Comparison of ENCODE assay signal across 15 mouse cellular contexts in genomic region chr4:111420031-111420430, GRCm38 (mm10). TPM values are rescaled to one million over a fixed set of nuclear protein-coding genes. Genes with fewer than 3 reads are reported as not detected.
A peak's percentile ranks its signal among the peaks of the same experiment; 100 is the strongest.
DNase-seq lines count a peak whose midpoint lies in the region; ATAC-seq lines count a peak whose summit lies in the region.
"Had no signal": no experiment of that assay in that cellular context is flagged by ENCODE, and none has a peak within 500 bp of the region (broad histone marks: within the 10 kb centered on the region; RNA-seq: fewer than 3 reads in every experiment).

No protein-coding gene starts in this region.

- 36% methylated on average over 3 of the region's 3 CpGs for WGBS in embryonic facial prominence, embryonic 13.5 days
- WGBS in embryonic facial prominence, embryonic 10.5 days, result 90% methylated on average over 3 of the region's 3 CpGs

- 0 out of 2 replicates have a peak overlapping the region, but pooled peaks have one; percentile 12 for H3K27ac ChIP-seq in embryonic facial prominence, embryonic 13.5 days
- no peak overlapping the region for H3K27ac ChIP-seq in embryonic facial prominence, embryonic 10.5 days (replicated peaks)
- H3K27ac ChIP-seq: forebrain, embryonic 13.5 days; lung, embryonic 15.5 days; stomach, embryonic 15.5 days had no signal

- H3K4me2 ChIP-seq in embryonic facial prominence, embryonic 13.5 days, result peak overlapping the region; percentile 79
- H3K4me2 ChIP-seq: forebrain, embryonic 13.5 days; lung, embryonic 15.5 days; stomach, embryonic 15.5 days had no signal

- H3K9me3 ChIP-seq in embryonic facial prominence, embryonic 13.5 days, result no peaks in the 10 kb centered on the region
- no peaks in the 10 kb centered on the region for H3K9me3 ChIP-seq in embryonic facial prominence, embryonic 10.5 days
- H3K9me3 ChIP-seq: forebrain, embryonic 13.5 days; lung, embryonic 15.5 days; stomach, embryonic 15.5 days had no signal

- H3K36me3 ChIP-seq in embryonic facial prominence, embryonic 13.5 days, result peaks cover 32% of the 10 kb centered on the region
- H3K36me3 ChIP-seq in embryonic facial prominence, embryonic 10.5 days (replicated peaks), result peaks cover 49% of the 10 kb centered on the region
- H3K36me3 ChIP-seq: lung, embryonic 15.5 days had no signal

- H3K4me1 ChIP-seq in embryonic facial prominence, embryonic 13.5 days, result peaks cover 65% of the 10 kb centered on the region
- H3K4me1 ChIP-seq in embryonic facial prominence, embryonic 10.5 days, result peaks cover 18% of the 10 kb centered on the region

- no peak overlapping the region for H3K4me3 ChIP-seq in embryonic facial prominence, embryonic 13.5 days
- no peak overlapping the region for H3K4me3 ChIP-seq in embryonic facial prominence, embryonic 10.5 days
- H3K4me3 ChIP-seq: forebrain, embryonic 13.5 days; lung, embryonic 15.5 days; stomach, embryonic 15.5 days had no signal

- no peak for DNase-seq in embryonic facial prominence, embryonic 10.5 days (ENCODE audit: low spot score)
- DNase-seq in kidney, adult 9 months, result peak; percentile 47
- no peak for DNase-seq in kidney, postnatal 25 days
- peak; percentile 27 for DNase-seq in fibroblast of lung, adult 2 months (ENCODE audit: low read depth)
- DNase-seq in heart, postnatal 4 days, result peak; percentile 32
- no peak for DNase-seq in right cerebral cortex, postnatal 4 days
- DNase-seq in testis, postnatal 14 days (ENCODE audit: low spot score), result no peak
- DNase-seq: cerebellum, postnatal 14 days; liver; spleen, adult 18-20 months had no signal

- H3K27me3 ChIP-seq in embryonic facial prominence, embryonic 13.5 days, result no peaks in the 10 kb centered on the region
- H3K27me3 ChIP-seq in embryonic facial prominence, embryonic 10.5 days (replicated peaks; ENCODE audit: low read depth, poor library complexity, severe bottlenecking), result no peaks in the 10 kb centered on the region
- H3K27me3 ChIP-seq: forebrain, embryonic 13.5 days; lung, embryonic 15.5 days; stomach, embryonic 15.5 days had no signal

- ATAC-seq in embryonic facial prominence, embryonic 13.5 days (ENCODE audit: insufficient number of reproducible peaks, insufficient read depth, low FRiP score, low TSS enrichment, low read depth), result no peak
- ATAC-seq: activated CD4-positive, CD25-positive, alpha-beta regulatory T cell, adult 4 months; forebrain, embryonic 13.5 days had no signal

- no peak overlapping the region for H3K9ac ChIP-seq in embryonic facial prominence, embryonic 13.5 days
- H3K9ac ChIP-seq: forebrain, embryonic 13.5 days; lung, embryonic 15.5 days; stomach, embryonic 15.5 days had no signal

RNA-seq across cellular contexts. Expression of gene Bend5, which starts 5.2 kb away (rescaled TPM):
- 143 and 145 TPM in 2 replicates for polyA plus RNA-seq in embryonic facial prominence, embryonic 13.5 days (2015; fragmentation: Nextera tagmentation; extraction: Ambion mirVana)
- 31.0 and 35.8 TPM in 2 replicates for polyA plus RNA-seq in embryonic facial prominence, embryonic 10.5 days (2016; fragmentation: Nextera tagmentation; extraction: Ambion mirVana)
- total RNA-seq in heart, postnatal 4 days (2021), result 10 to 100 TPM; 10.0 to 13.1 TPM

Comparison
In these comparisons a context has a peak if more than half of its experiments do, and no peak if none do; other contexts are left out.
1. DNase-seq: peak in kidney, adult 9 months (single experiment), fibroblast of lung, adult 2 months (single experiment) and heart, postnatal 4 days (single experiment); none in embryonic facial prominence, embryonic 10.5 days (single experiment), kidney, postnatal 25 days (0 of 2), right cerebral cortex, postnatal 4 days (single experiment) and testis, postnatal 14 days (single experiment).